Mouse (Mus musculus) liver, embryonic 16.5 days (tissue): ENCODE results near the gene Nat8f5. TPM values are rescaled to one million over a fixed set of nuclear protein-coding genes. Genes with fewer than 3 reads are reported as not detected.
"Not testable (repeated sequence)": the region's sequence is repeated elsewhere in the genome, so short reads cannot be mapped to it uniquely, and the experiment has no call there.

Source experiments
- ATAC-seq: fragments of 200-750 bp; cut with Nextera tagmentation; 2 replicates; pipeline ENCODE4 v1.8.0; 2017; ENCODE audit warnings: low read depth, mild to moderate bottlenecking, moderate number of reproducible peaks, moderate library complexity
- H3K27ac ChIP-seq: fragments of 300-500 bp; sonication (generic); 2 replicates; pipeline ENCODE4 v1.5.1; 2014; ENCODE audit warnings: mild to moderate bottlenecking, low read length
- H3K27me3 ChIP-seq: fragments of 300-500 bp; sonication (generic); 2 replicates; pipeline ENCODE4 v1.6.1; 2014; ENCODE audit warnings: low read depth, low read length, mixed read lengths; ENCODE audit not compliant: control insufficient read depth, insufficient read depth
- H3K36me3 ChIP-seq: fragments of 300-500 bp; sonication (generic); 2 replicates; pipeline ENCODE4 v1.6.1; 2014; ENCODE audit warnings: mild to moderate bottlenecking; ENCODE audit not compliant: control insufficient read depth, insufficient read depth
- H3K4me1 ChIP-seq: fragments of 300-500 bp; sonication (generic); 2 replicates; pipeline ENCODE4 v1.6.1; 2014; ENCODE audit warnings: low read depth, low read length, mixed read lengths; ENCODE audit not compliant: control insufficient read depth
- H3K4me2 ChIP-seq: fragments of 300-500 bp; sonication (generic); 2 replicates; pipeline ENCODE4 v1.6.1; 2014; ENCODE audit warnings: low read depth, low read length, mixed read lengths
- H3K4me3 ChIP-seq: fragments of 300-500 bp; sonication (generic); 2 replicates; pipeline ENCODE4 v1.5.1; 2014; ENCODE audit warnings: low read depth, mild to moderate bottlenecking, low read length
- H3K9ac ChIP-seq: fragments of 300-500 bp; sonication (generic); 2 replicates; pipeline ENCODE4 v1.6.1; 2014; ENCODE audit warnings: low read depth, low read length
- H3K9me3 ChIP-seq: fragments of 300-500 bp; sonication (generic); replicated peaks from 2 replicates; pipeline ENCODE4 v1.6.1; 2016; ENCODE audit warnings: low read length; ENCODE audit not compliant: control insufficient read depth
- WGBS: fragments of 180-500 bp; shearing (Covaris S2); extraction: QIAGEN DNeasy Blood & Tissue Kit; methylation state at CpG from one replicate; pipeline ENCODE4 v1.1.7; 2014; ENCODE audit not compliant: insufficient replicate concordance; 5-methylcytosine and 5-hydroxymethylcytosine counted together
- polyA plus RNA-seq: library from polyadenylated mRNA; unstranded; fragments of >200 nt; fragmentation: Nextera tagmentation; extraction: Ambion mirVana; gene quantifications from 2 replicates; pipeline ENCODE4 v1.2.1, GENCODE M21; 2015

Gene Nat8f5
- polyA plus RNA-seq, 1 experiment from 2014 or later = not detected

GRCm38 (mm10) chr6:85838674-85839073, 17.9 kb upstream of the Nat8f5 start:
- no peak overlapping the region for H3K4me3 ChIP-seq
- no peaks in the 10 kb centered on the region for H3K36me3 ChIP-seq
- no peaks in the 10 kb centered on the region for H3K4me1 ChIP-seq
- no peak overlapping the region for H3K4me2 ChIP-seq
- no peak for ATAC-seq
- no peaks in the 10 kb centered on the region for H3K27me3 ChIP-seq
- 65% methylated on average over 8 of the region's 8 CpGs for WGBS
- no peak overlapping the region for H3K9ac ChIP-seq
- no peak overlapping the region for H3K27ac ChIP-seq
- H3K9me3 ChIP-seq = no peaks in the 10 kb centered on the region

DNA sequence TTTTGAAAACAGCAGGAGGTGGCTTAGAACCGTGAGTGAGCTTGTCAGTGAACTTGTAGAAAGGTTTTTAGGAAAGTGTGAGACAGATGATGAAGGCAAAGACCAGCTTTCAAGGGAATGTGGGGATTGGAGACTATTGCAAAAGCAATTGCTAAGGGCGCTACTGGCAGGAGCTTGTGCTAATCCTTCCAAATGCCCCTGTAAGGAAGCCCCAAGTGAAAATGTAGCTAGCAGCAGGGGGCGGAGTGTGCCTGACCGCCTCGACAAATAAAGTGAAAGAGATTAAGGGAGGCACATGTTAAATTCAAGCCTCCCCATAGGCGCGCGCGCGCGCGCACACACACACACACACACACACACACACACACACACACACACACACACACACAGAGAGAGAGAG, 16.5 kb upstream of the Nat8f5 start:
- H3K4me3 ChIP-seq, H3K9ac ChIP-seq, H3K36me3 ChIP-seq, H3K4me1 ChIP-seq, H3K9me3 ChIP-seq, H3K27ac ChIP-seq, H3K27me3 ChIP-seq: not testable (repeated sequence)
- H3K4me2 ChIP-seq = 0 out of 2 replicates have a peak overlapping the region, but pooled peaks have one; percentile 13
- WGBS = 13% methylated on average over 12 of the region's 12 CpGs
- peak; percentile 32; the same call in 1 of the 2 replicates for ATAC-seq

GRCm38 (mm10) chr6:85836827-85837226, 16.1 kb upstream of the Nat8f5 start:
- not testable (repeated sequence) for H3K27me3 ChIP-seq, ATAC-seq, H3K4me2 ChIP-seq, H3K36me3 ChIP-seq, H3K4me1 ChIP-seq, H3K9ac ChIP-seq, H3K9me3 ChIP-seq, H3K4me3 ChIP-seq, H3K27ac ChIP-seq
- 9% methylated on average over 8 of the region's 9 CpGs for WGBS

- not testable (repeated sequence) for H3K4me2 ChIP-seq, H3K4me1 ChIP-seq, H3K4me3 ChIP-seq, H3K27me3 ChIP-seq, H3K9ac ChIP-seq, H3K9me3 ChIP-seq, H3K27ac ChIP-seq, ATAC-seq, H3K36me3 ChIP-seq
- 48% methylated on average over 5 of the region's 5 CpGs for WGBS
Measured at GRCm38 (mm10) chr6:85836098-85836497, 15.3 kb upstream of the Nat8f5 start.

DNA sequence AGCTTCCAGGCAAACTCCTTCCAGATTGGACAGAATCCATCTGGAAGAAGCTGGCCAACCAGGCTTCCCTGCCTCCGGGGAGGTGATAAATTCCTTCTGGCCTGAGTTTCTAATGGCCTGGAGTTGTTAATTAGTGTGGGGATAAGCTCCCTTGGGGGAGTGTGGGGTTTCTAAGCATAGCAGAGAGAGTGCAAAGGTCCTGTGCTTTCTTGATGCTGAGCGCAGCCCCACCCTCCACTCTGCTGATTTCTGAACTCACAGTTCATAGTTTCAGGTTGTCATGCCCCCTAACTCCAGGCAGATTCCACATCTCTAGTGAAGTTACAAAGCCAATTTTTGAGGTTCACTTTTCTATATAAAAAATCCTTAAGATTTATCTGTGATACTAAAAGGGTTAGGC, 14.3 kb upstream of the Nat8f5 start:
- not testable (repeated sequence) for H3K9me3 ChIP-seq, H3K27ac ChIP-seq, H3K9ac ChIP-seq, H3K36me3 ChIP-seq, ATAC-seq, H3K27me3 ChIP-seq, H3K4me1 ChIP-seq, H3K4me2 ChIP-seq, H3K4me3 ChIP-seq
- WGBS = 72% methylated on average over 1 of the region's 2 CpGs

GRCm38 (mm10) chr6:85834504-85835100, 13.8 kb upstream of the Nat8f5 start:
- not testable (repeated sequence) for H3K9ac ChIP-seq, H3K4me2 ChIP-seq, ATAC-seq, H3K9me3 ChIP-seq, H3K4me1 ChIP-seq, H3K4me3 ChIP-seq, H3K27ac ChIP-seq, H3K36me3 ChIP-seq, H3K27me3 ChIP-seq

DNA sequence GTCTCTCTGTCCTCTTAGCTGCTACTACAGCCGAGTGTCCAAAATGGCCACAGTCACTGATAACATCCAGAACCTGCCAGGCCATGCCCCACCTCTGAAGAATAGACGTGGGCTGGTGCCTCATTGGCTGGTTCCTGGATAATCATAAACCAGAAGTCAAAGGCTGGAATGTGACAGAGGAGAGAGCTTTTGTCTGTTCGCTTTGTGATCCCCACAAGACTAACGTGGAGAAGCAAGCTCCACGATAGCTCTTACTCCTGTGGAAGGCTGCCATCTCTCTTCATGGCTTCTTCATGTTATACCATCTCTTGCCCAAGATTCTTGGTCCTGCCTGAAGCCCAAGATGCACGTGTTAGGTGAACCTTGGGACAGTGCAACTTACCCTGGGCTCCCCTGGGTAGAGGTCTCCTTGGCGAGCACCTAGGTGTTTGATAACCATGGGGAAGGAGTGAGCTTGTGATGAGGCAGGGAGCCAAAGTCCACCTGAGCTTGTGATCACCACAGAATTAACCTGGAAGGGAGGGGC, 11.1 kb upstream of the Nat8f5 start, which contains the start of gene Nat8:
Gene Nat8 (minus strand): TSS at position 287 of the 526 bp plus-strand sequence.
- Histone ChIP-seq H3K9ac (no peak within 1 kb of the TSS), H3K4me2 (no peak within 1 kb of the TSS), H3K36me3 (no peaks in the 10 kb centered on the region), H3K4me3 (no peak within 1 kb of the TSS), H3K27ac (no peak within 1 kb of the TSS), H3K9me3 (no peaks in the 10 kb centered on the region), H3K27me3 (no peaks in the 10 kb centered on the region), H3K4me1 (no peaks in the 10 kb centered on the region)
- WGBS = 55% methylated on average over 7 of the region's 7 CpGs
- ATAC-seq = no peak

- H3K27ac ChIP-seq = no peak overlapping the region
- H3K4me1 ChIP-seq = no peaks in the 10 kb centered on the region
- WGBS = 41% methylated on average over 1 of the region's 1 CpGs
- no peak overlapping the region for H3K4me2 ChIP-seq
- H3K9ac ChIP-seq = no peak overlapping the region
- H3K9me3 ChIP-seq = no peaks in the 10 kb centered on the region
- H3K36me3 ChIP-seq = no peaks in the 10 kb centered on the region
- H3K4me3 ChIP-seq = no peak overlapping the region
- ATAC-seq = no peak
- no peaks in the 10 kb centered on the region for H3K27me3 ChIP-seq
Measured at GRCm38 (mm10) chr6:85829462-85829861, 8.7 kb upstream of the Nat8f5 start.

DNA sequence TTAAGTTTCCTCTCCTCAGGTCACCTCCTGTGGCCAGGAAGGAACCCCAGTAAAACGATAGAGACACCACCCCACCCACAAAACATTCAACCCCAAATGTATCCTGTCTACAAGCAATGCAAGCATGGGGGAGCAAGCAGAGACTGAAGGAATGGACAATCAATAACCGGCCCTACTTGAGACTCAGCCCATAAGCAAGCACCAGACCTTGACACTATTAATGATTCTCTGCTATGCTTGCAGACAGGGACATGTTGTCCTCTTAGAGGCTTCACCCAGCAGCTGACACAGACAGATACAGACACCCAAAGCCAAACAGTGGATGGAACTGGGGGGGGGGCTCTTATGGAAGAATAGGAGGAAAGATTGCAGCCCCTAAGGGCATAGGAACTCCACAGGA, 5.1 kb upstream of the Nat8f5 start:
- Histone ChIP-seq H3K27me3 (no peaks in the 10 kb centered on the region), H3K9ac (no peak overlapping the region), H3K4me3 (no peak overlapping the region), H3K4me1 (no peaks in the 10 kb centered on the region), H3K4me2 (no peak overlapping the region), H3K27ac (no peak overlapping the region), H3K36me3 (no peaks in the 10 kb centered on the region), H3K9me3 (no peaks in the 10 kb centered on the region)
- no peak for ATAC-seq
- WGBS = 47% methylated on average over 2 of the region's 2 CpGs
